Mouse (Mus musculus) cerebellum, postnatal 25 days (tissue): ENCODE measurements around the gene Cep112.

Experiments
- DNase-seq, 2 experiments: peaks; one replicate each; pipeline ENCODE4 v3.0.0; 2021; ENCODE audit warnings: mixed read lengths in 2 of 2

The Cep112 gene

DNA sequence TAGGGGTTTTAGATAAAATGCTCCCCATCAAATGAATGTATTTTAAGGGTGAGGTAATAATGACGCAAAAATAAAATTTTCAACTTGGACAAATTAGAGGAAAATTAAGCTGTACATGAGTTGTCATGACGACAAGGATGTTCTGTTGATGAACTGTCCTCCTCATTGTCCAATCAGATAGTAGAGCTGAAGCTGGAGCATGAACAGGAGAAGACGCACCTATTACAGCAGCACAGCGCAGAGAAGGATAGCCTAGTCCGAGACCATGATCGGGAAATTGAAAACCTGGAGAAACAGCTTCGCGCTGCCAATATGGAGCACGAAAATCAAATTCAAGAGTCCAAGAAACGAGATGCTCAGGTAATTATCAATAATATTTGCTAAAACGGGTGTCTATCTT is 181.0 kb downstream of the Cep112 start:
- DNase-seq, result peak in 1 of 2 experiments; percentile 3

- DNase-seq, result no peak
Measured at GRCm38 (mm10) chr11:108606836-108607235, 181.8 kb downstream of the Cep112 start.

DNA sequence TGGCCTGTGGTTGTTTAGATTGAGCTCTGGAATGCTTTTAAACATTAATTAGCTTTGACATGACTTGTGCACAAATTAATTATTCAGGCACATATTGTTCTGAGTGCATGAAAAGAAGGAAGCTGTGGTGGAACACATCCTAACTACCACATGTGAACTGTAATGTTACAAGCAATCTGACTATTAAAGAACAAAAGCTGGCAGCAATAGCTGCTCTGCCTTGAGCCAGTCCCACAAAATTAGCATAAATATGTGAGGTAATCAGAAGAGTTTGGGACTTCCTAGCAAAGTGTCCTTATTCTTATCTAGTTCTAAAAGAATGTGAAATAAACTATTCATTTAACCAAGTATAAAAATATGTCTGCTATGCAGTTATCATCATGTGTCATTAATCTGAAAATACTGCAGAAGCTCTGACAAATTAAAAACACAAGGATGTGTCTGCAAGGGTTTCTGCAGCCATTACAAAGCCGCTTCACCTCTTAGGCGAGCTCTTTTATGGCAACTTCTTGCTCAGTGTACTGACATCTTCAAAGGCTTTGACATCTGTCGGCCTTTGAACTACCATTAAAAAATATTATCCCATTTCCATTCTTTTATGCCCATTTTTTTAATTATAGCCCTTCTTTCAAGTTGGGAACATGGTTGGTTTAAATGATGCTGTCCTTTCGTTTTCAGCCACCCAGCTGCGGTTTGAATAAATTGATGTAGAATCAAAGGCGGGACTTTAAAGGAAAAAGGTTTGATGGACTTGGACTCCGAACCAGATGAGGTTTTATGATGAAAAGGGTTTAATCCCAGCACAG is 195.8 kb downstream of the Cep112 start:
- DNase-seq, result no peak

GRCm38 (mm10) chr11:108621434-108621901 is 196.5 kb downstream of the Cep112 start:
- DNase-seq, result no peak

- peak in 1 of 2 experiments; percentile 8 for DNase-seq
Measured at GRCm38 (mm10) chr11:108625546-108626232, 200.7 kb downstream of the Cep112 start.

- DNase-seq, result no peak
Measured at GRCm38 (mm10) chr11:108637780-108638179, 212.8 kb downstream of the Cep112 start.

DNA sequence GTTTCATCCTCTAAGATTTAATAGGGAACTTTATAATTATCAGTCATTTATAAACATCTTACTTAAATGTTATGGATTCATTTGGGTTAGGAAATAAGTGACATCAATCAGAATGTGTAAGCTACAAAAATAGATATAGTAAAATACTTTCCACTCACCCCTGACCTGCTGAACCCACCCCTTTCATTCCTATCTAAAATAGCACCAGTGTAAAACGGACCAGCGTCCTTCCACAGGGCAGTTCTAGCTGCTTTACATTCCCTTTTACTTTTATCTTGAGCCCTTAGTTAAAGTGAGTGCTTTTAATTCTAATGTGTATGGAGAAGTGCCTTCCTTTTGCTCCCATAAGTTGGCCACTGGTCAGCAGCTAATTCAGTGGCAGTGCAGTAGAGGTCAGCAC is 230.6 kb downstream of the Cep112 start:
- no peak for DNase-seq

GRCm38 (mm10) chr11:108682014-108682413 is 257.0 kb downstream of the Cep112 start:
- no peak for DNase-seq

DNA sequence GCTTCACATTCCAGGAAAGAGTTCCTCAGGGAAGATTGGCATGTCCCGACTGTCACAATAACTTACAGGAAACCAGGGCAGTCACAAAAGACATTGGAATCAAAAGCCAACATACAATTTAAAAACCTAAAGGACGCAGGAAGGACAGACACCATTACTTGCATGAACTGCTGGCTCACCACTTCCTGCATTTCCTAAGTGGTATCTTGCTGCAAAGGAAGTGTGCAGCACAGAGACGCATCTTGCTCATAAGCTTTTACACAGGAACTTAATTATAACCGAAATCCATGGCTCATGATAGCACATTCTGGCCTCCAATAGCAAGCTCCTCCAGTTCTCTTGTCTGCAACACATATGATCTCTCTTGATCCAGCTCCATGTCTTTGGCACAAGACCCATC is 271.6 kb downstream of the Cep112 start:
- no peak for DNase-seq

- DNase-seq, result peak; percentile 70 to 83
Measured at GRCm38 (mm10) chr11:108752301-108752700, 327.3 kb downstream of the Cep112 start.

DNA sequence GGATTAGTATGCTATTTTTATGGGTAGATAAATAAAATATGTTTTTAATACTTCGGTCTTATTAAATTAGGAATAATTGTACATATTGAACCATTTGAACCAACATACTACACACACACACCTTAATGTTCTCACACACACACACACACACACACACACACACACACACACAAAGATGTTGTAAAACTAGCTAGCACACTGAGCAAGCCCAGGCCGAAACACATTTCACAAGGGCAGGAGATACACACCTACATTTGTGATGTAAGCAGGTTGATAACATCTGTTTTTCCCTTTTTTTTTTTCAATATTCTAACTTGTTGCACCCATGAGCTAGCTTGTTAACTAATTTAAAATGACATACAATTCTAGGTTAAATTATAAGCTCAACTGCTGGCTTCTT is 327.8 kb downstream of the Cep112 start:
- no peak for DNase-seq

GRCm38 (mm10) chr11:108753361-108754240 is 328.6 kb downstream of the Cep112 start:
- no peak for DNase-seq

GRCm38 (mm10) chr11:108757211-108757610 is 332.2 kb downstream of the Cep112 start:
- no peak for DNase-seq

DNA sequence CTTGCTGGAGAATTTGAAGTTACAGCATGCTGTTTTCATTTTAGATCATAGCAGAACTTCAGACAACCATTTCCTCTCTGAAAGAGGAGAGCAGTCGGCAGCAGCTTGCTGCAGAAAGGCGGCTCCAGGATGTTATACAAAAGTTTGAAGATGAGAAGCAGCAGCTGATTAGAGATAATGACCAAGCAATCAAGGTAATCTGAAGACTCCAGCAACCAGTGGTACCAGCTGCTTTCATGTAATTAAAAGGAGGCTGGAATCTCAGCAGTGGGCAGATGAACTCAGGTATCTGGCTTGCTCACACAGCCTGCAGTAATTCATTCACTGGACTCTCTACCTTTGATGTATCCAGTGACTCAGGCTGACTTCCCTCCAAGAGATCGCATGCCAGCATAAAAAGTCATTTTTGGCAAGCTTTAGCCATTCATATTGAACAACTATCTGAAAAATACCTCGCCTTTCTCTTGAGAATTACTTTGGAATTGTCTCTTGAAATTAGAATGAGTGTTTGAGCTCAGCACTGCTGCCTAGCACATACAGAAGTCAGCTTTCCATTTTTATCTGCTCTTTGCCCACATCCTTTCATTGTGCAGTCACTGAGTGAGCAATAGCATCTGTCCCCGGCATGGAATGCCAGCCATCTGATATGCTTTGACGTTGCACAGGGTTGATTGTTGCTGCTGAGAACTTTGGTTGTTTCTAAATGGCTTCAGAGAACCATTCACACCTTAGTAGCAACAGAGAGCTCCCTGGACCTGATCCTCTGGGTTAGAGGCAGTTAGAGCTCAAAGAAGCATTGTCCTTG is 332.8 kb downstream of the Cep112 start:
- DNase-seq, result no peak

DNA sequence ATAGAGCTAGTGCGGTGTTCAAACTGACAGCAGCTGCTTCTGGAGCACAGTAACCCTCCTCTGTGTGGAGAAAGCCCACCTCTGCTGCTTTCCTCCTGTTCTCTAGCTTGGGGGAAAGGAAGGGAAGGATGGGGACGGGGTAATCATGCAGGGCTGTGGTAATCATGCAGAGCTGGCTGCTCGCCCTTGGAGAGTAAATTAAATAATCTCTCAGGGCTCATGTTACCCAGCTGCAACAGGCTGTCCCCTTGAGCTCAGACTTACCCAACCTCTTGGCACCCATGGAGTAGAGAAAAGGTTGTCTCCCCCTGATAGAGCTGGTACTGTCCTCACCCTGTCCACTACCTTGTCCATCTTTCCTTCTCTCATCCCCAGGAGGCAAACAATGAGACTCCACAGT is 345.1 kb downstream of the Cep112 start:
- DNase-seq, result no peak

- DNase-seq, result no peak
Measured at GRCm38 (mm10) chr11:108774019-108774670, 349.2 kb downstream of the Cep112 start.

DNA sequence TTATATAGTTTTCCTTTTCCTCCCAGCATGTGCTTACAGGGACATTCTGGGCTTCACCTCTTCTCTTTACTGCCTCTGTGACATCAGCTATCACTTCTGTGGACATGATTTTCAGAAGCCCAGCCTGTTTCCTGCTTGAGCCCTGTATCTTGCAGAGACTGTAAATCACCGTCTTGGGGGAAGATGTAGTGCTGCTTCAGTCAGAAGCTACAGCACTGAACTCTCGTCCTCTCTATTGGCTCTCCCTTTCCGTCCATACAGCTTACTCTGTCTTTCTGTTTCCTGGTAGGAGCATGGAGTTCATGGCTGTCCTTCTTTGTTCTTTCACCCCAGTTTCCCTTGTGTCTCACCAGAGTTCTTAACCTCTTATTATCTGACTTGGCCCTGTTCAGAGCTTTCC is 352.2 kb downstream of the Cep112 start:
- DNase-seq, result no peak

- no peak for DNase-seq
Measured at GRCm38 (mm10) chr11:108780271-108781250, 355.6 kb downstream of the Cep112 start.

DNA sequence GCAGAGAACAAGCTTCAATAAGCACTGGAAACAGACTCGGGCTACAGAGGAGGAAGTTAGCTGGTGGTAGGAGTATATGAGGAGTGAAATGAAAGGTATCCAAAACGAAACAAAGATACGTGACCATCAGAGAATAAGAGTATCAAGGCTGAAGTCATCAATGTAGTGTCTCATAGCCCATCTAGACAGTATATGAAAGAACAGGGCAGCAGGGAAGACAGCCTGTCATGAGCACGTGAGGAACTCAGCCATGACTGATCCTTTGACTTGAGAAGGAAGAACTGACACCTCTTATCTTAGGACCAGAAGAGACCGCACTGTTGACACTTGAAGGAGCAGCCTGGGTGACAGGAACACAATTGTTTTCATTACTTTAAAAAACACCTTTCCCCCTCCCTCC is 373.4 kb downstream of the Cep112 start:
- DNase-seq, result no peak

DNA sequence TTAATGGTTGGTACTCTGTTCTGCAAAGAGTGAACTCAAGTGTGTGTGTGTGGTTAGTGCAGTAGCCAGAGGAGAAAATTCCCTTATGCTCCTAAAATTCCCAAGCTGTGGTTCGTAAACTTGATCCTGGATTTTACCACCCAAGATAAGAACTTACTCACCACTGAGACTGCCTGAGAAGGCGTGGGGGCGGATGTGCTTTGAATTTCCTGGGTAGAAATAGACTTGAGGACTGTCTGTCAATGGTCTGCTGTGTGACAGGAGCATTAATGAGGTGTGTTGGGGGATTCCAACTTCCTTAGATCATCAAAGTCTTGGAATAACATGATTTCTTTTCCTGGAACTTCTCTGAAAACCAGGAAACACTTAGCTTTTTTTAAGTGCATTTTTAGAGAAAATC is 374.7 kb downstream of the Cep112 start:
- DNase-seq, result no peak
